In genomic region chr8:75213686-75214085, GRCm38 (mm10) we compare ENCODE assay signal across 8 mouse cellular contexts. TPM values are rescaled to one million over a fixed set of nuclear protein-coding genes. Genes with fewer than 3 reads are reported as not detected.
A peak's percentile ranks its signal among the peaks of the same experiment; 100 is the strongest.
DNase-seq lines count a peak whose midpoint lies in the region; ATAC-seq and TF ChIP-seq lines count a peak whose summit lies in the region.

Gene Rasd2, plus strand, starts transcription at chr8:75213944.

- no peak for DNase-seq in heart, embryonic 10.5 days (ENCODE audit: low spot score)
- DNase-seq in heart, postnatal 10 days, result no peak
- DNase-seq in thymus, postnatal 4 days, result peak; percentile 20
- no peak for DNase-seq in thymus, postnatal 0 days (ENCODE audit: low spot score)
- DNase-seq in liver, postnatal 0 days, result no peak
- no peak for DNase-seq in embryo, embryonic 10 days (ENCODE audit: low spot score)
- DNase-seq in adrenal gland, postnatal 4 days (ENCODE audit: low spot score in 2 of 2), result no peak

- no peaks in the 10 kb centered on the region for H3K9me3 ChIP-seq in heart, embryonic 10.5 days
- no peaks in the 10 kb centered on the region for H3K9me3 ChIP-seq in hindbrain, embryonic 15.5 days
- H3K9me3 ChIP-seq in liver, postnatal 0 days (ENCODE audit: low read length), result no peaks in the 10 kb centered on the region

- peaks cover 18% of the 10 kb centered on the region for H3K4me1 ChIP-seq in heart, embryonic 10.5 days
- H3K4me1 ChIP-seq in hindbrain, embryonic 15.5 days (replicated peaks), result peaks cover 15% of the 10 kb centered on the region
- H3K4me1 ChIP-seq in liver, postnatal 0 days (ENCODE audit: insufficient read depth), result peaks cover 9% of the 10 kb centered on the region; the same call in 1 of the 2 replicates

- H3K36me3 ChIP-seq in heart, embryonic 10.5 days, result no peaks in the 10 kb centered on the region
- no peaks in the 10 kb centered on the region for H3K36me3 ChIP-seq in hindbrain, embryonic 15.5 days
- H3K36me3 ChIP-seq in liver, postnatal 0 days (replicated peaks; ENCODE audit: insufficient read depth, low read length), result no peaks in the 10 kb centered on the region

- ATAC-seq in hindbrain, embryonic 15.5 days (ENCODE audit: low FRiP score, low read depth), result peak; percentile 4; the same call in 1 of the 2 replicates
- no peak for ATAC-seq in liver, postnatal 0 days

- no peak for TF ChIP-seq EP300 in liver, postnatal 0 days (IDR thresholded peaks at IDR 0.05; ENCODE audit: low read depth)

- peak within 1 kb of the TSS; percentile 100 for H3K4me2 ChIP-seq in hindbrain, embryonic 15.5 days
- H3K4me2 ChIP-seq in liver, postnatal 0 days (ENCODE audit: low read depth, low read length), result peak within 1 kb of the TSS; percentile 83

- peak within 1 kb of the TSS; percentile 57 for H3K9ac ChIP-seq in hindbrain, embryonic 15.5 days
- H3K9ac ChIP-seq in liver, postnatal 0 days (replicated peaks), result peak within 1 kb of the TSS; percentile 26; the same call in 1 of the 2 replicates

- H3K27ac ChIP-seq in heart, embryonic 10.5 days, result peak within 1 kb of the TSS; percentile 19
- H3K27ac ChIP-seq in hindbrain, embryonic 15.5 days (replicated peaks), result no peak within 1 kb of the TSS
- no peak within 1 kb of the TSS for H3K27ac ChIP-seq in liver, postnatal 0 days (ENCODE audit: low read depth)

- peak within 1 kb of the TSS; percentile 62 for H3K4me3 ChIP-seq in heart, embryonic 10.5 days
- peak within 1 kb of the TSS; percentile 67 for H3K4me3 ChIP-seq in hindbrain, embryonic 15.5 days
- peak within 1 kb of the TSS; percentile 46 for H3K4me3 ChIP-seq in liver, postnatal 0 days (ENCODE audit: low read depth, low read length)

- peaks cover 91% of the 10 kb centered on the region for H3K27me3 ChIP-seq in heart, embryonic 10.5 days (ENCODE audit: insufficient read depth, poor library complexity, severe bottlenecking)
- peaks cover 44% of the 10 kb centered on the region for H3K27me3 ChIP-seq in hindbrain, embryonic 15.5 days
- H3K27me3 ChIP-seq in liver, postnatal 0 days (ENCODE audit: insufficient read depth, low read length), result peaks cover 56% of the 10 kb centered on the region

- intact Hi-C loops in heart, postnatal 10 days (cut with DNase I), result loop anchor here (5.0 kb wide), 1 partner anchor 221 kb away; the partner anchor contains the start of gene Hmgxb4

- TF ChIP-seq CTCF in liver, postnatal 0 days (IDR thresholded peaks at IDR 0.05; ENCODE audit: low read depth), result no peak

- 2% methylated on average over 42 of the region's 42 CpGs for WGBS in heart, embryonic 10.5 days
- whole genome bisulfite sequencing in hindbrain, embryonic 15.5 days, result 2% methylated on average over 36 of the region's 42 CpGs
- WGBS in liver, postnatal 0 days (ENCODE audit: insufficient replicate concordance), result 4% methylated on average over 41 of the region's 42 CpGs

RNA-seq across cellular contexts. Expression of gene Rasd2, which starts in this region (rescaled TPM):
- 0.05 and 0.15 TPM in 2 replicates for polyA plus RNA-seq in heart, embryonic 10.5 days (2016; fragmentation: Nextera tagmentation; extraction: Ambion mirVana)
- total RNA-seq in heart, postnatal 10 days (2021), result 1 to 10 TPM; 2.4 to 3.5 TPM
- polyA plus RNA-seq in thymus, postnatal 0 days (2015; fragmentation: Nextera tagmentation; extraction: Ambion mirVana), result 0.15 and 0.26 TPM in 2 replicates
- 3.1 and 5.7 TPM in 2 replicates for polyA plus RNA-seq in hindbrain, embryonic 15.5 days (2015; fragmentation: Nextera tagmentation; extraction: Ambion mirVana)
- polyA plus RNA-seq in liver, postnatal 0 days (2015; fragmentation: Nextera tagmentation; extraction: Ambion mirVana), result 0.09 TPM in 2 replicates
- total RNA-seq in adrenal gland, postnatal 4 days (2021), result 1 to 10 TPM; 3.1 to 3.4 TPM
